Mouse (Mus musculus): ENCODE measurements around the gene Mgat1. TPM values are rescaled to one million over a fixed set of nuclear protein-coding genes. Genes with fewer than 3 reads are reported as not detected.
"Not testable (repeated sequence)": the region's sequence is repeated elsewhere in the genome, so short reads cannot be mapped to it uniquely, and the experiment has no call there.

Mgat1 gene
- polyA plus RNA-seq, 1 experiment from 2014 or later: 43.2 TPM

- not testable (repeated sequence) for H3K79me2 ChIP-seq (ENCODE audit: inconsistent target); H3K4me3 ChIP-seq (ENCODE audit: inconsistent target); H3K36me3 ChIP-seq (ENCODE audit: inconsistent target)
Observed at GRCm38 (mm10) chr11:49308547-49308946, 64.6 kb downstream of the Mgat1 start.

More at GRCm38 (mm10) chr11:49308547-49308946, 64.6 kb downstream of the Mgat1 start:
- H3K27ac ChIP-seq: not testable (repeated sequence)
- 51% methylated on average over 4 of the region's 5 CpGs for WGBS (ENCODE audit: missing documents)

Other genes starting within 250 kb of the Mgat1 start
- gene 9930111J21Rik2, start 192.9 kb upstream of the Mgat1 start, polyA plus RNA-seq (2018): 39.3 to 117 TPM (median 92.6 TPM) in 3 replicates
- gene Tgtp2, start 180.0 kb upstream of the Mgat1 start, polyA plus RNA-seq (2018): 27.3 to 134 TPM (median 32.0 TPM) in 3 replicates
- 34.8 to 249 TPM (median 64.0 TPM) in 3 replicates for gene Ifi47, start 167.6 kb upstream of the Mgat1 start, polyA plus RNA-seq (2018)
- gene Olfr1396, start 129.3 kb upstream of the Mgat1 start, polyA plus RNA-seq (2018): not detected in 3 replicates
- not detected in 3 replicates for gene Olfr1395, start 101.9 kb upstream of the Mgat1 start, polyA plus RNA-seq (2018)
- not detected in 3 replicates for gene Olfr1394, start 89.8 kb upstream of the Mgat1 start, polyA plus RNA-seq (2018)
- gene Btnl9, start 57.0 kb upstream of the Mgat1 start, polyA plus RNA-seq (2018): 0.06 TPM in 1 of 3 replicates, not detected in the others
- 20.8 to 33.5 TPM (median 22.4 TPM) in 3 replicates for gene Zfp62, start 40.9 kb upstream of the Mgat1 start, polyA plus RNA-seq (2018)
- gene Olfr1393, start 34.1 kb downstream of the Mgat1 start, polyA plus RNA-seq (2018): not detected in 3 replicates
- 0.16 TPM in 1 of 3 replicates, not detected in the others for gene Olfr1392, start 41.1 kb downstream of the Mgat1 start, polyA plus RNA-seq (2018)
- gene Olfr10, start 60.5 kb downstream of the Mgat1 start, polyA plus RNA-seq (2018): not detected in 3 replicates
- not detected in 3 replicates for gene Olfr1391, start 78.6 kb downstream of the Mgat1 start, polyA plus RNA-seq (2018)
- not detected in 3 replicates for gene Olfr1390, start 91.0 kb downstream of the Mgat1 start, polyA plus RNA-seq (2018)
- not detected in 3 replicates for gene Olfr1389, start 178.9 kb downstream of the Mgat1 start, polyA plus RNA-seq (2018)
- not detected in 3 replicates for gene Olfr1388, start 192.4 kb downstream of the Mgat1 start, polyA plus RNA-seq (2018)
- not detected in 3 replicates for gene Olfr1387, start 211.2 kb downstream of the Mgat1 start, polyA plus RNA-seq (2018)
- gene Olfr1386, start 220.9 kb downstream of the Mgat1 start, polyA plus RNA-seq (2018): not detected in 3 replicates
- not detected in 3 replicates for gene Olfr1385, start 244.9 kb downstream of the Mgat1 start, polyA plus RNA-seq (2018)